Mouse (Mus musculus): Measurements from ENCODE around the gene Atad3a. TPM values are rescaled to one million over a fixed set of nuclear protein-coding genes. Genes with fewer than 3 reads are reported as not detected.
"Not testable (repeated sequence)": the region's sequence is repeated elsewhere in the genome, so short reads cannot be mapped to it uniquely, and the experiment has no call there.

The Atad3a gene
- total and polyA plus RNA-seq, 3 experiments, result 133 to 216 (median 154) TPM

DNA sequence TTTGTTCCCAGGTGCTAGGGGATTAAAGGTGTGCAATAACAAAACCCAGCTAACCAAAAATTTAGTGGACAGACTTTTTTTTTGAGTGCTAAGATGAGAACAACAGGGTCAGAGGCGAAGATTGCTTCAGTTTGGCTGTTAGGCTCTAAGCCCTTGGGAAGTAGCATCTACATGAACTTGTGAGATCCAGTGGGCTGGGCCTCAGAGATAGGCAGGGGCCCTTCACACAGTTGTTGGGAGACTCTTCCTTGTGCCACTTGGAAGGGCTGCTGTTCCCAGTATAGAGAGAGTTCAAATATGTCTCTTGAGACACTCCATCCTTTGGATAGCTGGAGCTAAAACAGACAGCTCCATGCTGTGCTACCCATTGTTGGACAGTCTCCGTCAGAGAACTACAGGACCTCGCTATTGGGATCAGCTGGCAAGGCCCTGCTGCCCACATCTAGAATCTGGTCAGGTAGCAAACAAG lies 29.2 kb upstream of the Atad3a start, which contains the start of gene Ankrd65:
Gene Ankrd65 (plus strand): TSS at position 419 of the 469 bp plus-strand sequence.
- no peak for DNase-seq (ENCODE audit: extremely low read depth)
- no peaks in the 10 kb centered on the region for H3K36me3 ChIP-seq (replicated peaks in 1 of 2; ENCODE audit: control insufficient read depth in 1 of 2, insufficient read depth in 1 of 2, low read length in 1 of 2)
- no peak within 1 kb of the TSS for H3K4me2 ChIP-seq (ENCODE audit: insufficient read depth, low read depth, poor library complexity, severe bottlenecking)
- dilution Hi-C loops (cut with MboI; ENCODE audit: extremely low pct_ligation_motif_present, extremely low pct_unique_long_range_greater_than_20kb, low sequenced_read_pairs), result no loop called here
- no peaks in the 10 kb centered on the region for H3K79me2 ChIP-seq (replicated peaks; ENCODE audit: control insufficient read depth, extremely low read depth, insufficient read depth, poor library complexity, severe bottlenecking)
- in situ Hi-C loops (cut with MboI; ENCODE audit: low pct_ligation_motif_present, low pct_unique_long_range_greater_than_20kb, low sequenced_read_pairs), result no loop called here
- H3K9ac ChIP-seq (ENCODE audit: insufficient read depth, low read depth), result no peak within 1 kb of the TSS
- peaks cover 2 to 8% of the 10 kb centered on the region in 2 experiments; a peak in 3 of 4 replicates for H3K4me1 ChIP-seq (ENCODE audit: control insufficient read depth in 1 of 2, insufficient read depth in 2 of 2)
- H3K27me3 ChIP-seq (replicated peaks), result peaks cover 32% of the 10 kb centered on the region
- no peaks in the 10 kb centered on the region for H3K9me3 ChIP-seq (replicated peaks; ENCODE audit: low read length)
- H3K27ac ChIP-seq (ENCODE audit: insufficient read depth, low read depth), result no peak within 1 kb of the TSS
- TF ChIP-seq MAZ (IDR thresholded peaks at IDR 0.05; ENCODE audit: low read depth, low read length), result no peak
- no peak within 1 kb of the TSS for H3K4me3 ChIP-seq (replicated peaks in 1 of 3; ENCODE audit: low read depth in 2 of 3, low read length in 2 of 3, poor library complexity in 1 of 3)

GRCm38 (mm10) chr4:155788833-155789232 lies 27.9 kb upstream of the Atad3a start:
- H3K9ac ChIP-seq (ENCODE audit: insufficient read depth, low read depth); H3K4me2 ChIP-seq (ENCODE audit: insufficient read depth, low read depth, poor library complexity, severe bottlenecking); in situ Hi-C loops (cut with MboI; ENCODE audit: low pct_ligation_motif_present, low pct_unique_long_range_greater_than_20kb, low sequenced_read_pairs): not testable (repeated sequence)

GRCm38 (mm10) chr4:155788300-155788699 lies 27.4 kb upstream of the Atad3a start:
- Histone ChIP-seq H3K36me3 (replicated peaks in 1 of 2; ENCODE audit: control insufficient read depth in 1 of 2, insufficient read depth in 1 of 2, low read length in 1 of 2) (no peaks in the 10 kb centered on the region), H3K4me1 (ENCODE audit: control insufficient read depth in 1 of 2, insufficient read depth in 2 of 2) (peaks cover 2 to 16% of the 10 kb centered on the region in 2 experiments; a peak in 3 of 4 replicates), H3K9ac (ENCODE audit: insufficient read depth, low read depth) (no peak overlapping the region), H3K9me3 (replicated peaks; ENCODE audit: low read length) (no peaks in the 10 kb centered on the region), H3K27me3 (replicated peaks) (peaks cover 36% of the 10 kb centered on the region), H3K27ac (ENCODE audit: insufficient read depth, low read depth) (no peak overlapping the region), H3K79me2 (replicated peaks; ENCODE audit: control insufficient read depth, extremely low read depth, insufficient read depth, poor library complexity, severe bottlenecking) (no peaks in the 10 kb centered on the region), H3K4me2 (ENCODE audit: insufficient read depth, low read depth, poor library complexity, severe bottlenecking) (no peak overlapping the region), H3K4me3 (replicated peaks in 1 of 3; ENCODE audit: low read depth in 2 of 3, low read length in 2 of 3, poor library complexity in 1 of 3) (no peak overlapping the region)
- dilution Hi-C loops (cut with MboI; ENCODE audit: extremely low pct_ligation_motif_present, extremely low pct_unique_long_range_greater_than_20kb, low sequenced_read_pairs) (no loop called here), in situ Hi-C loops (cut with MboI; ENCODE audit: low pct_ligation_motif_present, low pct_unique_long_range_greater_than_20kb, low sequenced_read_pairs) (no loop called here)
- TF ChIP-seq NRF1 (IDR thresholded peaks at IDR 0.05; ENCODE audit: low read depth, low read length) (no peak), ELF1 (IDR thresholded peaks at IDR 0.05; ENCODE audit: low read depth, low read length) (no peak), MAZ (IDR thresholded peaks at IDR 0.05; ENCODE audit: low read depth, low read length) (no peak), JUND (conservative IDR thresholded peaks at IDR 0.05; ENCODE audit: low read depth, low read length) (no peak), ZMIZ1 (IDR thresholded peaks at IDR 0.05; ENCODE audit: low read depth, low read length) (no peak), EP300 (IDR thresholded peaks at IDR 0.05; ENCODE audit: low read length) (no peak), POLR2AphosphoS2 (IDR thresholded peaks at IDR 0.05; ENCODE audit: low read depth, low read length) (no peak), USF2 (conservative IDR thresholded peaks at IDR 0.05; ENCODE audit: low read depth, low read length) (no peak), ZKSCAN1 (IDR thresholded peaks at IDR 0.05; ENCODE audit: borderline replicate concordance, low read depth, low read length) (no peak), MXI1 (IDR thresholded peaks at IDR 0.05; ENCODE audit: low read depth, low read length) (no peak), ZNF384 (IDR thresholded peaks at IDR 0.05; ENCODE audit: low read depth, low read length) (no peak), ETS1 (conservative IDR thresholded peaks at IDR 0.05; ENCODE audit: low read depth, low read length) (no peak), KAT2A (IDR thresholded peaks at IDR 0.05; ENCODE audit: insufficient replicate concordance, low read length) (no peak), USF1 (IDR thresholded peaks at IDR 0.05; ENCODE audit: low read depth, low read length) (no peak), MYC (IDR thresholded peaks at IDR 0.05; ENCODE audit: low read depth, low read length) (no peak), MAX (IDR thresholded peaks at IDR 0.05; ENCODE audit: low read length) (no peak)
- DNase-seq (ENCODE audit: extremely low read depth), result no peak

More at GRCm38 (mm10) chr4:155788833-155789232, 27.9 kb upstream of the Atad3a start:
- H3K79me2 ChIP-seq (replicated peaks; ENCODE audit: control insufficient read depth, extremely low read depth, insufficient read depth, poor library complexity, severe bottlenecking); dilution Hi-C loops (cut with MboI; ENCODE audit: extremely low pct_ligation_motif_present, extremely low pct_unique_long_range_greater_than_20kb, low sequenced_read_pairs); DNase-seq (ENCODE audit: extremely low read depth); H3K27ac ChIP-seq (ENCODE audit: insufficient read depth, low read depth); H3K4me3 ChIP-seq (replicated peaks in 1 of 3; ENCODE audit: low read depth in 2 of 3, low read length in 2 of 3, poor library complexity in 1 of 3); H3K9me3 ChIP-seq (replicated peaks; ENCODE audit: low read length); H3K36me3 ChIP-seq (replicated peaks in 1 of 2; ENCODE audit: control insufficient read depth in 1 of 2, insufficient read depth in 1 of 2, low read length in 1 of 2): not testable (repeated sequence)
- Histone ChIP-seq H3K27me3 (replicated peaks) (peaks cover 36% of the 10 kb centered on the region), H3K4me1 (ENCODE audit: control insufficient read depth in 1 of 2, insufficient read depth in 2 of 2) (peaks cover 2 to 14% of the 10 kb centered on the region in 2 experiments; a peak in 3 of 4 replicates)
